Mouse (Mus musculus) heart, postnatal 0 days (tissue): ENCODE measurements at regions not wholly inside any gene's neighbourhood (a gene's known extent, or its start where the extent isn't known, plus 50 kb on each side); places are given as distances from the start of the nearest gene placed in this dataset.

Source experiments
- ATAC-seq: fragments of 200-750 bp; cut with Nextera tagmentation; 2 replicates; pipeline ENCODE4 v1.8.0; 2017; ENCODE audit warnings: low read depth, moderate number of reproducible peaks, moderate library complexity; ENCODE audit not compliant: insufficient read depth
- DNase-seq: peaks from one replicate; pipeline ENCODE4 v3.0.0-alpha.2; 2016; ENCODE audit warnings: low spot score
- H3K27ac ChIP-seq: fragments of 300-500 bp; sonication (generic); 2 replicates; pipeline ENCODE4 v1.5.1; 2014; ENCODE audit warnings: low read depth, mild to moderate bottlenecking
- H3K27me3 ChIP-seq: fragments of 300-500 bp; sonication (generic); 2 replicates; pipeline ENCODE4 v1.6.1; 2014; ENCODE audit warnings: low read length, mixed read lengths; ENCODE audit not compliant: control insufficient read depth, insufficient read depth
- H3K36me3 ChIP-seq: fragments of 300-500 bp; sonication (generic); replicated peaks from 2 replicates; pipeline ENCODE4 v1.6.1; 2014; ENCODE audit warnings: low read length, mixed read lengths; ENCODE audit not compliant: control insufficient read depth, insufficient read depth
- H3K4me1 ChIP-seq: fragments of 300-500 bp; sonication (generic); 2 replicates; pipeline ENCODE4 v1.6.1; 2014; ENCODE audit warnings: antibody characterized with exemption; ENCODE audit not compliant: control insufficient read depth, insufficient read depth
- H3K4me2 ChIP-seq: fragments of 300-500 bp; sonication (generic); 2 replicates; pipeline ENCODE4 v1.6.1; 2014; ENCODE audit warnings: low read depth, mild to moderate bottlenecking, low read length, moderate library complexity
- H3K4me3 ChIP-seq: fragments of 300-500 bp; sonication (generic); 2 replicates; pipeline ENCODE4 v1.5.1; 2014; ENCODE audit warnings: low read depth, low read length
- H3K9ac ChIP-seq: fragments of 300-500 bp; sonication (generic); replicated peaks from 2 replicates; pipeline ENCODE4 v1.6.1; 2014; ENCODE audit warnings: low read depth, low read length, mixed read lengths
- H3K9me3 ChIP-seq: fragments of 300-500 bp; sonication (generic); replicated peaks from 2 replicates; pipeline ENCODE4 v1.6.1; 2016; ENCODE audit warnings: low read length; ENCODE audit not compliant: control insufficient read depth
- CTCF ChIP-seq: IDR thresholded peaks from 2 replicates; pipeline ENCODE4 v1.5.1; 2016; ENCODE audit warnings: antibody characterized with exemption, control low read depth, low read depth
- EP300 ChIP-seq: IDR thresholded peaks from 2 replicates; pipeline ENCODE4 v1.6.1; 2016; ENCODE audit warnings: antibody characterized with exemption, low read depth
- WGBS: fragments of 180-500 bp; shearing (Covaris S2); extraction: QIAGEN DNeasy Blood & Tissue Kit; methylation state at CpG from one replicate; pipeline ENCODE4 v1.1.7; 2014; 5-methylcytosine and 5-hydroxymethylcytosine counted together

- 47% methylated on average over 8 of the region's 8 CpGs for WGBS
- Histone ChIP-seq H3K9me3 (no peaks in the 10 kb centered on the region), H3K4me1 (peaks cover 4% of the 10 kb centered on the region; the same call in 1 of the 2 replicates), H3K9ac (no peak overlapping the region), H3K27me3 (no peaks in the 10 kb centered on the region), H3K4me2 (no peak overlapping the region), H3K36me3 (no peaks in the 10 kb centered on the region), H3K27ac (no peak overlapping the region), H3K4me3 (no peak overlapping the region)
- DNase-seq (no peak), ATAC-seq (no peak)
- TF ChIP-seq CTCF: no peak
Measured at GRCm38 (mm10) chr7:98775031-98775430, 59.9 kb upstream of the Wnt11 start.

DNA sequence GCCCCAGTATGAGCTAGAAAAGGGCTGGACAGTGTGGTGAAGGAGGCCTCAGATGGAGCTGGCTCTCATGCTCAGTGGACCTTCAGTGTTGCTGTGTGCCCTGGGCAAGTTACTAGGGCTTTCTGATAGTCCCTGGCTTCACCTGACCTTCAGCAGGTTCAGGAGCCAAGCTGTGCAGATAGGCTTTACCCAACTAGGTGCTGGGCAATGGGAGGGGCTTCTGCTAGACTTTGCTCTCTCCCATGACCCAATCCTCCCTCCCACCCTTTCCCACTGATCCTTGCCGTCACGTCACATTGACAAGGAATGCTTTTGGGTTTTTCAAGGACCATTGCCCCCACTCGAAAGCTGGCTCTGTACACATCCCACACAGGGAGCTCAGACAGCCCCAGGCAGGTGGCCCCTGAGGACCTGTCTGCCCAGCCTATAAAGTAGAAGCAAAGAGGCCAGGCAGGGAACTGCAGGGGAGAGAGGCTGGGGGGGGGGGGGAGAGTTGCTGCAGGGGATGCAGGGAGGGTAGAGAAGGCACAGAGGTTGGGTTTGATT is 57.5 kb upstream of the Wnt11 start:
- Histone ChIP-seq H3K9me3 (no peaks in the 10 kb centered on the region), H3K4me1 (0 out of 2 replicates have a peak, but pooled peaks cover 4% of the 10 kb centered on the region), H3K36me3 (no peaks in the 10 kb centered on the region), H3K9ac (no peak overlapping the region), H3K4me2 (no peak overlapping the region), H3K27me3 (no peaks in the 10 kb centered on the region), H3K27ac (no peak overlapping the region), H3K4me3 (no peak overlapping the region)
- 68% methylated on average over 3 of the region's 3 CpGs for WGBS
- DNase-seq: no peak
- TF ChIP-seq EP300: no peak
- no peak for TF ChIP-seq CTCF
- no peak for ATAC-seq

DNA sequence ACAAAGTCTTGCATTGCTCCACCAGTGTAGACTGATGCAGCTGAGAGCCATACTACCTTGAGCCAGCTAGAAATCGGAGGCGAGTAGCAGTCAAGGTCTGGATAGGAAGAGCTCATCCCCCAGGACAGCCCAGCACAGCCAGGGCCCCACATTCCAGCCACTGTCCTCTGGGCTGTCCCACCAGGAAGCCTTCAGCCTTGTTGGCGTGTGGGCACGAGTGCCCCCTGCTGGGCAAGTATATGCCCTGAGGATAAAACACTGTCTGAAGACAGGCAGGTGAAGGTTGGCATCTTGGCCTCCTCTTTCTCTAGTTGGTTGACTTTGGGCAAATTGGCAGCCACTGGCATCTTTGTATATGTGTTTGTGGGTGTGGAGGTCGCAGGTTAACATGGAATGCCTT is 56.0 kb upstream of the Wnt11 start:
- Histone ChIP-seq H3K27me3 (no peaks in the 10 kb centered on the region), H3K9me3 (no peaks in the 10 kb centered on the region), H3K4me1 (peaks cover 10% of the 10 kb centered on the region; the same call in 1 of the 2 replicates), H3K9ac (no peak overlapping the region), H3K4me2 (no peak overlapping the region), H3K36me3 (no peaks in the 10 kb centered on the region), H3K27ac (no peak overlapping the region), H3K4me3 (no peak overlapping the region)
- TF ChIP-seq EP300 (no peak), CTCF (peak; percentile 91)
- peak; percentile 59; the same call in 1 of the 2 replicates for ATAC-seq
- DNase-seq: peak; percentile 56
- WGBS: 8% methylated on average over 5 of the region's 5 CpGs

DNA sequence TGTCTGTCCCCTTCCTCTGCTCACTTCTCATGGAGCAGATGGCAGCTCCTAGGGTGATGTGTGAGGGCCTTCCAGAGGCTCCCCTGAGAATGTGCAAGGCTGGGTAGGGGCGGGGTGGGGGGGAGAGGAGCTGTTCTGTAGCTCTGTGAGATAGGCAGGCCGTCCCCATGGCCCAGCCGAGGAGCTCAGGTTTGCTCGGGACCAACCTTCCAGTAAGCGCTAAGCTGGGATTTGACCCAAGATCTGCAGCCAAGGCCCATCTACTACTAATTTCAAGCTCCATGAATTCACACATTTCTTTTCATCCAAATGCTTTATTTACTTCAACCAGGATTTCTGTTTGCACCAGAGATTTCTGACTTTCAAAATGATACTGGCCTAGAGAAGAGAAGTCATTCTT is 51.4 kb upstream of the Wnt11 start:
- Histone ChIP-seq H3K27me3 (no peaks in the 10 kb centered on the region), H3K9me3 (no peaks in the 10 kb centered on the region), H3K4me1 (peaks cover 14% of the 10 kb centered on the region; the same call in 1 of the 2 replicates), H3K4me2 (no peak overlapping the region), H3K9ac (no peak overlapping the region), H3K36me3 (no peaks in the 10 kb centered on the region), H3K4me3 (no peak overlapping the region), H3K27ac (peak overlapping the region; percentile 5; the same call in 1 of the 2 replicates)
- TF ChIP-seq CTCF (no peak), EP300 (no peak)
- DNase-seq: no peak
- ATAC-seq: no peak
- 50% methylated on average over 5 of the region's 5 CpGs for WGBS

DNA sequence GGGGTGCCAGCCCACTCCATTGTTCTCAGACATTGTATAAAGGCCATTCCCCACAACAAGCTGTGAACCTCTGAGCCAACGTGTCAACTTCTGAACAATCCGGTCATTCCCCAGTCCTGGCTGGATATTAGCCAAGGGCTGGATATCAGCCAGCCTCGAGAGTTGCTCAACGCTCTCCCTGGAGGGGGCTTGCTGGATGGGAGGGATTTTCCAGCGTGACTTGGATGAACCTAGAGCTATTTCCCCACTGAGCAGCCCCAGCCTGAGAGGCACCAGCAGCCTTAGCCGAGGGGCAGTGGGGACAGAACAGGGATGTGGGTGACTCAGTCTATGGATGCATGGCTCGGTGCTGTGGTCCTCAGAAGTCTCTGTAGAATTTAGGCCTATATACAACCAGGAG is 51.0 kb upstream of the Wnt11 start:
- 8% methylated on average over 7 of the region's 7 CpGs for WGBS

GRCm38 (mm10) chr7:98784369-98784931 is 50.5 kb upstream of the Wnt11 start:
- H3K9me3 ChIP-seq: no peaks in the 10 kb centered on the region
- no peak overlapping the region for H3K4me3 ChIP-seq
- H3K4me1 ChIP-seq: peaks cover 22% of the 10 kb centered on the region
- DNase-seq (no peak), ATAC-seq (no peak)
- no peaks in the 10 kb centered on the region for H3K27me3 ChIP-seq
- WGBS: 48% methylated on average over 15 of the region's 15 CpGs
- TF ChIP-seq EP300 (no peak), CTCF (no peak)
- H3K36me3 ChIP-seq: no peaks in the 10 kb centered on the region
- peak overlapping the region; percentile 27; the same call in 1 of the 2 replicates for H3K27ac ChIP-seq
- H3K4me2 ChIP-seq: no peak overlapping the region
- no peak overlapping the region for H3K9ac ChIP-seq

More for the DNA sequence above, 51.0 kb upstream of the Wnt11 start:
- ATAC-seq (peak; percentile 66), DNase-seq (peak; percentile 84)
- no peak overlapping the region for H3K4me2 ChIP-seq
- no peak overlapping the region for H3K4me3 ChIP-seq
- H3K9me3 ChIP-seq: no peaks in the 10 kb centered on the region
- H3K36me3 ChIP-seq: no peaks in the 10 kb centered on the region
- H3K4me1 ChIP-seq: peaks cover 18% of the 10 kb centered on the region
- no peak overlapping the region for H3K9ac ChIP-seq
- TF ChIP-seq EP300 (no peak), CTCF (no peak)
- H3K27ac ChIP-seq: peak overlapping the region; percentile 27; the same call in 1 of the 2 replicates
- no peaks in the 10 kb centered on the region for H3K27me3 ChIP-seq
